Mouse (Mus musculus): ENCODE measurements around the gene H2al1n. TPM values are rescaled to one million over a fixed set of nuclear protein-coding genes. Genes with fewer than 3 reads are reported as not detected.
"Not testable (repeated sequence)": the region's sequence is repeated elsewhere in the genome, so short reads cannot be mapped to it uniquely, and the experiment has no call there.

H2al1n gene
- total RNA-seq (2015; ENCODE audit: low replicate concordance) (not detected in 2 replicates), total RNA-seq (2017; ENCODE audit: low replicate concordance) (not detected in 2 replicates)

DNA sequence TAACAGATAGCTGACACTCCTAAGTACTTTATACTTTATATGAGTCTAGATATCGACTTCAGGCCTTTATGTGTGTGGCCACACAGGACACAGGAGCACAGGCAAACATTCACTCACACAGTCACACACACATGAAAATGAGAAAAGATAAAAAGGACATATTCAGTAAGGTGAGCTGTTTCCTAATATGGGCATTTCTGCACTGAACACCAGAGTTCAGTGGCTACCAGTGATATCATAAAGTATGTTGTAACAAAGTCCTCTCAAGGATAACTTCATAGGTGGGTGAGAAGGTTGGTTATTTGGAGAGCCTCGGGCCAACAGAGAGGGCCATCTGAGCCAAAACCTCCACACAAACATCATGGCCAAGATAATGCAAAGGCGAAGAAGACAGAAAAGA lies at the start of gene H2al1n:
Gene H2al1n (plus strand): TSS at position 301 of the 400 bp plus-strand sequence.
- not testable (repeated sequence) for ATAC-seq (replicated peaks; ENCODE audit: low FRiP score, poor library complexity, severe bottlenecking)

- ATAC-seq (replicated peaks; ENCODE audit: low FRiP score, poor library complexity, severe bottlenecking): no peak
Measured at GRCm38 (mm10) chrX:14199284-14199683, 11.7 kb upstream of the H2al1n start.

- ATAC-seq (replicated peaks; ENCODE audit: low FRiP score, poor library complexity, severe bottlenecking): no peak
Measured at GRCm38 (mm10) chrX:14206112-14206875, 4.7 kb upstream of the H2al1n start.

GRCm38 (mm10) chrX:14229218-14229617 lies 18.3 kb downstream of the H2al1n start:
- ATAC-seq (replicated peaks; ENCODE audit: low FRiP score, poor library complexity, severe bottlenecking): no peak

DNA sequence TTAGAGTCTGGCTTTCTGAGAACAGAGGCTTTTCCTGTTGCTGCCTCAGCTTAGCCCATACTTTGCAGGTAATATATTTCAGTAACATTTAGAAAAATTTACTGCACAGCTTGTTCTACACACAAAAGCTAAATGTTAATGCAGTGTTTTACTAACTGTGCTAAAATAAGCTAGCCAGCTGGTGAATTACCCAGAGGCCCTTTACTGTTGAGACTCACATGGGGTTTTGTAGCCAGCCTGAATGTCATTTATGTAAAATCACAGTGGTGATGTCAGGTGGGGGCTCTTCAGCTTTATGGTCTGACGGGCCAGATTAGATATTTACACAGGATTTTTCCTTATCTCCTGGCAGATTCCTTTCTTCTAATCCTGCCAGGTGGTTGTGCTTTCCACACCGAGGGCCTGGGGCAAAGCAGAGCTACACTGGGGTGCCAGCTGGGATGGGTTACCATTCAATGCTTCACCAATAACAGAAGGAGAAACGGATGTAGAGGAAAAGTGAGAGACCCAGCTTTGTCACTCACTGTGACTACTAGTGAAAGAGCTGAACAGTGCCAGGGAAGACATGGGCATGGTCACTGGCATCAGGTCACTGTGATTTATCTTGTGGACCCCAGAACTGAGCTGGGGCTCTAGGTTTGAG lies 48.8 kb downstream of the H2al1n start:
- no peak for ATAC-seq (replicated peaks; ENCODE audit: low FRiP score, poor library complexity, severe bottlenecking)

Data from erythroblast, adult 5-6 weeks (primary cell).